Mouse (Mus musculus) embryonic fibroblast, embryonic 13.5 days (primary cell): ENCODE results near the gene Gm17571.

Experiments used
- CTCF ChIP-seq: IDR thresholded peaks from 2 replicates; pipeline ENCODE4 v1.5.1; 2011; ENCODE audit warnings: mild to moderate bottlenecking, control low read depth, low read length, moderate library complexity, borderline replicate concordance; ENCODE audit not compliant: insufficient read depth
- POLR2A ChIP-seq: IDR thresholded peaks from 2 replicates; pipeline ENCODE4 v1.6.1; 2011; ENCODE audit warnings: low read depth, mild to moderate bottlenecking, control low read depth, low read length, moderate library complexity

- no peak for TF ChIP-seq POLR2A
- no peak for TF ChIP-seq CTCF
Measured at GRCm38 (mm10) chr9:13430302-13430701, 16.3 kb downstream of the Gm17571 start.
